Mouse (Mus musculus) myocyte (in vitro differentiated cells): Measurements from ENCODE around the gene Susd4. TPM values are rescaled to one million over a fixed set of nuclear protein-coding genes. Genes with fewer than 3 reads are reported as not detected.

Experiments
- H3K27me3 ChIP-seq: one replicate; pipeline ENCODE4 v1.6.1; 2011; ENCODE audit not compliant: control insufficient read depth, insufficient read depth, insufficient read length
- H3K36me3 ChIP-seq: one replicate; pipeline ENCODE4 v1.6.1; 2011; ENCODE audit not compliant: control insufficient read depth, insufficient read depth
- H3K4me2 ChIP-seq: one replicate; pipeline ENCODE4 v1.6.1; 2011; ENCODE audit warnings: low read depth, control low read depth
- H3K4me3 ChIP-seq: one replicate; pipeline ENCODE4 v1.5.1; 2011; ENCODE audit warnings: mild to moderate bottlenecking, control low read depth, moderate library complexity
- H3K79me2 ChIP-seq: one replicate; pipeline ENCODE4 v1.6.1; 2011; ENCODE audit not compliant: control insufficient read depth, insufficient read depth
- H3ac ChIP-seq: one replicate; pipeline ENCODE4 v1.6.1; 2011; ENCODE audit not compliant: control insufficient read depth, insufficient read length
- CEBPB ChIP-seq: IDR thresholded peaks from 2 replicates; pipeline ENCODE4 v1.6.1; 2011; ENCODE audit warnings: mild to moderate bottlenecking, moderate library complexity; ENCODE audit not compliant: poor library complexity, insufficient read depth, severe bottlenecking
- E2F4 ChIP-seq: IDR thresholded peaks from one replicate; pipeline ENCODE4 v1.6.1; 2011; ENCODE audit warnings: mild to moderate bottlenecking, control low read depth, moderate library complexity; ENCODE audit not compliant: insufficient read depth
- MAX ChIP-seq: IDR thresholded peaks from one replicate; pipeline ENCODE4 v1.6.1; 2011; ENCODE audit warnings: low read depth, mild to moderate bottlenecking, control low read depth
- MYOD1 ChIP-seq, 3 experiments: IDR thresholded peaks; one replicate each; pipeline ENCODE4 v1.6.1; 2011; ENCODE audit warnings: control low read depth in 2 of 3, low read depth in 2 of 3, mild to moderate bottlenecking in 2 of 3, moderate library complexity in 1 of 3; ENCODE audit not compliant: insufficient read length in 2 of 3, control insufficient read depth in 1 of 3
- MYOG ChIP-seq, 3 experiments: IDR thresholded peaks; one replicate each; pipeline ENCODE4 v1.6.1; 2011; ENCODE audit warnings: control low read depth in 2 of 3, low read depth in 2 of 3, mild to moderate bottlenecking in 2 of 3; ENCODE audit not compliant: insufficient read length in 2 of 3, control insufficient read depth in 1 of 3, insufficient read depth in 1 of 3
- POLR2A ChIP-seq: IDR thresholded peaks from one replicate; pipeline ENCODE4 v1.6.1; 2011; ENCODE audit warnings: low read depth, mild to moderate bottlenecking, control low read depth, moderate library complexity; ENCODE audit not compliant: insufficient read length
- POLR2AphosphoS2 ChIP-seq: IDR thresholded peaks from one replicate; pipeline ENCODE4 v1.6.1; 2011; ENCODE audit warnings: low read depth, control low read depth; ENCODE audit not compliant: insufficient read length
- REST ChIP-seq: IDR thresholded peaks from one replicate; pipeline ENCODE4 v1.6.1; 2011; ENCODE audit warnings: mild to moderate bottlenecking, control low read depth, moderate library complexity; ENCODE audit not compliant: insufficient read depth, insufficient read length
- SRF ChIP-seq: IDR thresholded peaks from one replicate; pipeline ENCODE4 v1.6.1; 2011; ENCODE audit warnings: low read depth; ENCODE audit not compliant: control insufficient read depth, insufficient read length
- TCF12 ChIP-seq: IDR thresholded peaks from one replicate; pipeline ENCODE4 v1.6.1; 2011; ENCODE audit warnings: mild to moderate bottlenecking, control low read depth; ENCODE audit not compliant: poor library complexity, insufficient read depth, severe bottlenecking
- TCF3 ChIP-seq: IDR thresholded peaks from one replicate; pipeline ENCODE4 v1.6.1; 2011; ENCODE audit warnings: low read depth, control low read depth; ENCODE audit not compliant: insufficient read length
- USF1 ChIP-seq: IDR thresholded peaks from one replicate; pipeline ENCODE4 v1.6.1; 2011; ENCODE audit warnings: low read depth, mild to moderate bottlenecking, control low read depth, moderate library complexity
- polyA plus RNA-seq: library from polyadenylated mRNA; unstranded; fragments of >200 nt; fragmentation: generic; extraction: Trizol; gene quantifications from one replicate; pipeline ENCODE4 v1.2.1, GENCODE M21; 2012; ENCODE audit warnings: missing spikeins

The Susd4 gene
- polyA plus RNA-seq, 1 experiment: 0.04 TPM

GRCm38 (mm10) chr1:182909596-182909995, 145.9 kb downstream of the Susd4 start:
- TF ChIP-seq POLR2AphosphoS2 (no peak), USF1 (no peak), MYOG (IDR thresholded peaks at IDR 0.05; ENCODE audit: control insufficient read depth in 1 of 3, insufficient read depth in 1 of 3, insufficient read length in 2 of 3, low read depth in 2 of 3) (no peak), POLR2A (no peak), REST (no peak), TCF12 (no peak), SRF (no peak), E2F4 (no peak), MAX (no peak), CEBPB (no peak), TCF3 (no peak), MYOD1 (IDR thresholded peaks at IDR 0.05; ENCODE audit: control insufficient read depth in 1 of 3, insufficient read length in 2 of 3, low read depth in 2 of 3) (no peak)
- Histone ChIP-seq H3K4me3 (no peak overlapping the region), H3K79me2 (no peaks in the 10 kb centered on the region), H3ac (no peak overlapping the region), H3K4me2 (no peak overlapping the region), H3K27me3 (no peaks in the 10 kb centered on the region), H3K36me3 (no peaks in the 10 kb centered on the region)

- TF ChIP-seq TCF3 (no peak), E2F4 (no peak), MYOD1 (IDR thresholded peaks at IDR 0.05; ENCODE audit: control insufficient read depth in 1 of 3, insufficient read length in 2 of 3, low read depth in 2 of 3) (no peak)
- no peak overlapping the region for H3ac ChIP-seq
- no peaks in the 10 kb centered on the region for H3K79me2 ChIP-seq
- no peaks in the 10 kb centered on the region for H3K36me3 ChIP-seq
- H3K4me2 ChIP-seq: no peak overlapping the region
- no peak overlapping the region for H3K4me3 ChIP-seq
- no peaks in the 10 kb centered on the region for H3K27me3 ChIP-seq
Observed at GRCm38 (mm10) chr1:182912591-182912990, 148.9 kb downstream of the Susd4 start.

GRCm38 (mm10) chr1:182914121-182914908, 150.7 kb downstream of the Susd4 start:
- no peak overlapping the region for H3K4me2 ChIP-seq
- H3K79me2 ChIP-seq: no peaks in the 10 kb centered on the region
- TF ChIP-seq USF1: no peak
- no peak for TF ChIP-seq SRF
- TF ChIP-seq TCF12: no peak
- TF ChIP-seq MAX: no peak
- no peak for TF ChIP-seq TCF3
- no peak for TF ChIP-seq MYOG (IDR thresholded peaks at IDR 0.05; ENCODE audit: control insufficient read depth in 1 of 3, insufficient read depth in 1 of 3, insufficient read length in 2 of 3, low read depth in 2 of 3)
- no peak for TF ChIP-seq POLR2AphosphoS2
- TF ChIP-seq E2F4: no peak
- TF ChIP-seq MYOD1 (IDR thresholded peaks at IDR 0.05; ENCODE audit: control insufficient read depth in 1 of 3, insufficient read length in 2 of 3, low read depth in 2 of 3): no peak
- no peak for TF ChIP-seq POLR2A
- TF ChIP-seq CEBPB: no peak
- TF ChIP-seq REST: no peak
- no peak overlapping the region for H3K4me3 ChIP-seq
- no peaks in the 10 kb centered on the region for H3K36me3 ChIP-seq
- no peak overlapping the region for H3ac ChIP-seq
- no peaks in the 10 kb centered on the region for H3K27me3 ChIP-seq

GRCm38 (mm10) chr1:182916166-182916565, 152.5 kb downstream of the Susd4 start:
- no peaks in the 10 kb centered on the region for H3K27me3 ChIP-seq
- H3ac ChIP-seq: no peak overlapping the region
- no peaks in the 10 kb centered on the region for H3K36me3 ChIP-seq
- no peak for TF ChIP-seq CEBPB
- TF ChIP-seq MAX: no peak
- TF ChIP-seq E2F4: no peak
- no peak for TF ChIP-seq TCF3
- TF ChIP-seq POLR2AphosphoS2: no peak
- TF ChIP-seq POLR2A: no peak
- no peak for TF ChIP-seq SRF
- no peak for TF ChIP-seq MYOG (IDR thresholded peaks at IDR 0.05; ENCODE audit: control insufficient read depth in 1 of 3, insufficient read depth in 1 of 3, insufficient read length in 2 of 3, low read depth in 2 of 3)
- TF ChIP-seq TCF12: no peak
- no peak for TF ChIP-seq REST
- no peak for TF ChIP-seq USF1
- no peak for TF ChIP-seq MYOD1 (IDR thresholded peaks at IDR 0.05; ENCODE audit: control insufficient read depth in 1 of 3, insufficient read length in 2 of 3, low read depth in 2 of 3)
- H3K79me2 ChIP-seq: no peaks in the 10 kb centered on the region
- H3K4me3 ChIP-seq: no peak overlapping the region
- no peak overlapping the region for H3K4me2 ChIP-seq
